Mouse (Mus musculus): ENCODE data around the gene Fbxw7. TPM values are rescaled to one million over a fixed set of nuclear protein-coding genes. Genes with fewer than 3 reads are reported as not detected.
A peak's percentile ranks its signal among the peaks of the same experiment; 100 is the strongest.

The Fbxw7 gene
- polyA plus RNA-seq, 1 experiment = 167 TPM

DNA sequence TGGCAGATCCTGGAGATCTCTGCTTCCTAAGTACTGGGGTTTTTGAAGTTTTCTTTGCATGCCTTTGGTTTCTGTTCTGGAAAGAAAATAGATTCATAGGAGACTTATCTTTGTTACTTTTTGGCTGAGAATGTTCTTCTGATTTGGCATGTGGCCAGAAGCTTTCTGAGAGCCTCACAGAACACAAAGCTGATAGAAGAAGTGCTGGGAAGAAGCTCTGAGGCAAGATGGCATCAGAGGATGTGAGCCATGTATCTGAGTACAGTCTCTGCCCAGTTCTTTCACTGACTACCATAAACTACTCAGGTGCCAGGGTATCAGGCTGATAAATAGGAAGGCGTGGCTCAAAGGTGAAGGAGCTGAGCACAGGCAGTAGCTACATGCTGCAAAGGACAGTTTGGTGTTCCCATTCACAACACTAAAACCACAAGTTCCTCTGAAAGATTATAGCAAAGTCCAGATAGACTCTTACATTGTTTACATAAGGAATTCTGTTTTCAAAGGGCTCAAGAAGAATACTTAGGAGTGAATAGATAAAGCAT is 52.4 kb downstream of the Fbxw7 start:
- Histone ChIP-seq H3K27ac (ENCODE audit: insufficient read depth, low read length) (no peak overlapping the region), H3K4me1 (ENCODE audit: control insufficient read depth, insufficient read depth, low read length) (no peaks in the 10 kb centered on the region; the same call in 1 of the 2 replicates), H3K4me3 (ENCODE audit: insufficient read depth, low read length) (no peak overlapping the region)
- TF ChIP-seq POLR2A (IDR thresholded peaks at IDR 0.05; ENCODE audit: extremely low read depth, insufficient read depth, low read length) = no peak

GRCm38 (mm10) chr3:84867991-84868390 is 52.9 kb downstream of the Fbxw7 start:
- no peak for TF ChIP-seq CTCF (IDR thresholded peaks at IDR 0.05; ENCODE audit: extremely low read depth, insufficient read depth, low read length)
- TF ChIP-seq POLR2A (IDR thresholded peaks at IDR 0.05; ENCODE audit: extremely low read depth, insufficient read depth, low read length) = no peak
- Histone ChIP-seq H3K4me3 (ENCODE audit: insufficient read depth, low read length) (no peak overlapping the region), H3K27ac (ENCODE audit: insufficient read depth, low read length) (no peak overlapping the region), H3K4me1 (ENCODE audit: control insufficient read depth, insufficient read depth, low read length) (no peaks in the 10 kb centered on the region; the same call in 1 of the 2 replicates)

- TF ChIP-seq POLR2A (IDR thresholded peaks at IDR 0.05; ENCODE audit: extremely low read depth, insufficient read depth, low read length) (no peak), CTCF (IDR thresholded peaks at IDR 0.05; ENCODE audit: extremely low read depth, insufficient read depth, low read length) (no peak)
- no peaks in the 10 kb centered on the region; the same call in 1 of the 2 replicates for H3K4me1 ChIP-seq (ENCODE audit: control insufficient read depth, insufficient read depth, low read length)
- no peak overlapping the region for H3K4me3 ChIP-seq (ENCODE audit: insufficient read depth, low read length)
- H3K27ac ChIP-seq (ENCODE audit: insufficient read depth, low read length) = no peak overlapping the region
Measured at GRCm38 (mm10) chr3:84870126-84870525, 55.1 kb downstream of the Fbxw7 start.

DNA sequence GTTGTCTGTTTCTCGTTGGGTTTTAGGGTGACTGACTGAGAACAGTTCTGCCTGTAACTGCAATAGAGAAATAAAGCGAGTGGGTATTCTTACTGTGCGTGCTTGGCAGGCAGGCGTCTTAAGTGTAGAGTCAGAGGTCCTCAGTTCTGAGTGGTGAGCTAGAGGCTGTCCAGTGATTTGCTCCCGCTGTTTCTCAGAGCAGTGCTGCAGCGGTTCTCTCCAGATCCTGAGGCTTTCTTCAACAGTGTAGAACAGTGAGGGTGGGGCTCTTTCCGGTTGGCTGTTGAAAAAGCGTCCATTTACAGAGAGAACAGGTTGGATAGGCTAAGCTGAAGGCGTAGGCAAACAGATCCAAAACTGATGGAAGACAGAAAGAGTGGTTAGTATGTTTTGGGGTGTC is 60.2 kb downstream of the Fbxw7 start:
- no peak overlapping the region for H3K4me3 ChIP-seq (ENCODE audit: insufficient read depth, low read length)
- TF ChIP-seq CTCF (IDR thresholded peaks at IDR 0.05; ENCODE audit: extremely low read depth, insufficient read depth, low read length) (no peak), POLR2A (IDR thresholded peaks at IDR 0.05; ENCODE audit: extremely low read depth, insufficient read depth, low read length) (no peak)

GRCm38 (mm10) chr3:84876211-84876610 is 61.1 kb downstream of the Fbxw7 start:
- H3K4me3 ChIP-seq (ENCODE audit: insufficient read depth, low read length) = no peak overlapping the region
- TF ChIP-seq POLR2A (IDR thresholded peaks at IDR 0.05; ENCODE audit: extremely low read depth, insufficient read depth, low read length) (no peak), CTCF (IDR thresholded peaks at IDR 0.05; ENCODE audit: extremely low read depth, insufficient read depth, low read length) (no peak)
- no peaks in the 10 kb centered on the region; the same call in 1 of the 2 replicates for H3K4me1 ChIP-seq (ENCODE audit: control insufficient read depth, insufficient read depth, low read length)
- no peak overlapping the region for H3K27ac ChIP-seq (ENCODE audit: insufficient read depth, low read length)

More for the DNA sequence above, 60.2 kb downstream of the Fbxw7 start:
- no peak overlapping the region for H3K27ac ChIP-seq (ENCODE audit: insufficient read depth, low read length)
- H3K4me1 ChIP-seq (ENCODE audit: control insufficient read depth, insufficient read depth, low read length) = no peaks in the 10 kb centered on the region; the same call in 1 of the 2 replicates

DNA sequence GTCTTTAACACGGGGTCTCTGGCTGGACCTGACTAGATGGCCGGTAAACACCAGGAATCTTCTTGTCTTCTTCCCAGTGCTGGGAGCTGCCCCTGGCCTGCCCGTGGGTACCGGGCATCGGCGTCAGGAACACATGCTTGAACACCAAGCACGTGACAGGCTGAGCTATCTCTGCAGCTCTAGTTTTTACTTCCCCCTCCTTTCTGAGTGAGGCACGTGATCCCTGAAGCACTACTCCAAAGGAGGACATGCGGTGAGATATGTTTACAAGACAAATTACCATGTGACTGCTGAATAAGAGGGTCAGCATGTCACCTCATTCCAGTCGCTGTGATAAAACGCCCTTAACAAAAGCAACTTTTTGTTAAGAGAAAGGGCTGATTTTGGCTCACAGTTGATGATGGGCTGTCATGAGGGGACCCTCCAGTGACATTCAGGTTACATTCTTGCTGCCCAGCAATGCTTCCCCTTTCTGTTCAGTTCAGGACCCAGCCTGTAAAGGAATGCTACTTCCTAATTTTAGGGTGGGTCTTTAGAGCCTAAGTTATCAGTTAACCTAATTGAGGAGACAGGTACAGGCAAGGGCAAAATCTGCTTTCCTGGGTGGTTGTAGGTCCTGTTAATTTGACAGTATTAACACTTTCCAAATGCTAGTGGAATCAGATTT is 68.9 kb downstream of the Fbxw7 start:
- no peak overlapping the region for H3K27ac ChIP-seq (ENCODE audit: insufficient read depth, low read length)
- no peaks in the 10 kb centered on the region for H3K4me1 ChIP-seq (ENCODE audit: control insufficient read depth, insufficient read depth, low read length)
- no peak overlapping the region for H3K4me3 ChIP-seq (ENCODE audit: insufficient read depth, low read length)
- no peak for TF ChIP-seq POLR2A (IDR thresholded peaks at IDR 0.05; ENCODE audit: extremely low read depth, insufficient read depth, low read length)

DNA sequence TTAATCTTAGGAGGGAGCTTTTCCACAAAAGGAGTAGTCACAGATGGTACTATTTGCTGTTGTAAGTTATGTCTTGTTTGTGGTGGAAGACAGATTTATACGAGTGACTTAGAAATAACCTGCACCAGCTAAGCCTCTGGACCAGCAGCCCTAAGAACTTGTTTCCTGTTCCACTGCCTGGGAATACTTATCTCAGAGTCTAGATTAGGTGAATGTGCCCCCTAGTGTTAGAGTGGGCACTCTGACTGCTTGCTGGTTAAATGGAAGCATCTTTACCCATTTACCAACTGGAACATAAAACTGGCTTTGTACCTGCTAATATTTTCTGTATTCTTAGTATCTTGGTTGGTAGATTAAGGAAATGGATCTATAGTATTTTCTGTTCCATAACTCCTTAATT is 74.6 kb downstream of the Fbxw7 start:
- H3K27ac ChIP-seq (ENCODE audit: insufficient read depth, low read length) = no peak overlapping the region
- no peak overlapping the region for H3K4me3 ChIP-seq (ENCODE audit: insufficient read depth, low read length)
- TF ChIP-seq CTCF (IDR thresholded peaks at IDR 0.05; ENCODE audit: extremely low read depth, insufficient read depth, low read length) = peak; percentile 37; the same call in 1 of the 2 replicates
- TF ChIP-seq POLR2A (IDR thresholded peaks at IDR 0.05; ENCODE audit: extremely low read depth, insufficient read depth, low read length) = no peak
- no peaks in the 10 kb centered on the region for H3K4me1 ChIP-seq (ENCODE audit: control insufficient read depth, insufficient read depth, low read length)

DNA sequence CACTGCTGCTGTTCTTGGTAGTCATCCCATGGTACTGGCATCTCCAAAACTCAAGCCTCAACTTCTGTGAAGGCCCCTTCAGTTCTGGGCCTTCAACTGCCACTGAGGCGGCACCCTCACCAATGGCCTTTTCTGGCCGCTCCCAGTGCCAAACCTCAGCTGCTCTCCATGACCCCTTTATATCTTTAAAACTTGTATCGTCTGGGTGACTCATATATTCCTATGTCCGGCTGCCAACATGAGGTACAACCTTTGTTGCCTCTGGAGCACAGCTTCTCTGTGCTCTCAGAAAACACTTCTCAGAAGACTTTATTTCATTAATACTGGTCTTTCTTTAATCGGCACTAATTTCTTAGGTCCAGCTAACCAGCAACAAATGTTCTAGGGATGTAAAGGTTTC is 75.9 kb downstream of the Fbxw7 start:
- no peaks in the 10 kb centered on the region for H3K4me1 ChIP-seq (ENCODE audit: control insufficient read depth, insufficient read depth, low read length)
- H3K4me3 ChIP-seq (ENCODE audit: insufficient read depth, low read length) = no peak overlapping the region
- H3K27ac ChIP-seq (ENCODE audit: insufficient read depth, low read length) = no peak overlapping the region
- no peak for TF ChIP-seq POLR2A (IDR thresholded peaks at IDR 0.05; ENCODE audit: extremely low read depth, insufficient read depth, low read length)
- no peak for TF ChIP-seq CTCF (IDR thresholded peaks at IDR 0.05; ENCODE audit: extremely low read depth, insufficient read depth, low read length)

DNA sequence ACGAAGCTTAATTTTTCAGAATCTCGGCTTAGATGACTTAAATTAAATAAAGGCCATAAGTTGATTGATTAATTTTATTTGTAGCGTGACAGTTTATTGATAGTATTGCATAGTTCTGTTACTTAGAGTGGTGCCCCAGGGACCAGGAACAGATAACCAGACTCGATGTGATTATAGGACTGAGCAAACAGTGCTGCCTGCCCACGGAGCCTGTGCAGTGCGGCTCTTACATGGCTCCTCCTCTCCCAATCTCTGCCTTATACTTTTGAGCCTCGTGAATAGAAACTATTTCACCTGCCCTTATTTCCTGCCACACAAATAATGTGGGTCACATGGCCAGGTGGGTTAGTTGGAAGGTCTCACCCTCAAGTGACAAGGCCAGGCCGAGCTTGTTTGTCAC is 82.9 kb downstream of the Fbxw7 start:
- Histone ChIP-seq H3K4me3 (ENCODE audit: insufficient read depth, low read length) (no peak overlapping the region), H3K27ac (ENCODE audit: insufficient read depth, low read length) (no peak overlapping the region), H3K4me1 (ENCODE audit: control insufficient read depth, insufficient read depth, low read length) (no peaks in the 10 kb centered on the region)
- no peak for TF ChIP-seq POLR2A (IDR thresholded peaks at IDR 0.05; ENCODE audit: extremely low read depth, insufficient read depth, low read length)
- TF ChIP-seq CTCF (IDR thresholded peaks at IDR 0.05; ENCODE audit: extremely low read depth, insufficient read depth, low read length) = no peak

- TF ChIP-seq POLR2A (IDR thresholded peaks at IDR 0.05; ENCODE audit: extremely low read depth, insufficient read depth, low read length) (no peak), CTCF (IDR thresholded peaks at IDR 0.05; ENCODE audit: extremely low read depth, insufficient read depth, low read length) (peak; percentile 45; the same call in 1 of the 2 replicates)
- no peak overlapping the region for H3K4me3 ChIP-seq (ENCODE audit: insufficient read depth, low read length)
- H3K4me1 ChIP-seq (ENCODE audit: control insufficient read depth, insufficient read depth, low read length) = no peaks in the 10 kb centered on the region
- H3K27ac ChIP-seq (ENCODE audit: insufficient read depth, low read length) = no peak overlapping the region
Measured at GRCm38 (mm10) chr3:84906528-84906927, 91.5 kb downstream of the Fbxw7 start.
